Mouse (Mus musculus) testis, adult 2 months (tissue): ENCODE measurements around the gene Hspa4l. TPM values are rescaled to one million over a fixed set of nuclear protein-coding genes. Genes with fewer than 3 reads are reported as not detected.

Experiments used
- H3K27ac ChIP-seq: fragments of 200-500 bp; 2 replicates; pipeline ENCODE4 v1.5.1; 2012; ENCODE audit warnings: low read depth, low read length; ENCODE audit not compliant: control insufficient read depth, insufficient read depth
- H3K27me3 ChIP-seq: fragments of 200-500 bp; 2 replicates; pipeline ENCODE4 v1.6.1; 2012; ENCODE audit warnings: mild to moderate bottlenecking, low read length, moderate library complexity; ENCODE audit not compliant: control insufficient read depth, insufficient read depth
- H3K36me3 ChIP-seq: fragments of 200-500 bp; 2 replicates; pipeline ENCODE4 v1.6.1; 2012; ENCODE audit warnings: mild to moderate bottlenecking, low read length; ENCODE audit not compliant: control insufficient read depth, insufficient read depth
- H3K4me1 ChIP-seq: fragments of 200-500 bp; 2 replicates; pipeline ENCODE4 v1.6.1; 2012; ENCODE audit warnings: low read length; ENCODE audit not compliant: control insufficient read depth, insufficient read depth
- H3K4me3 ChIP-seq: fragments of 200-500 bp; 2 replicates; pipeline ENCODE4 v1.5.1; 2012; ENCODE audit warnings: low read depth, mild to moderate bottlenecking, low read length, moderate library complexity, mixed read lengths; ENCODE audit not compliant: control insufficient read depth
- CTCF ChIP-seq: fragments of 200-500 bp; IDR thresholded peaks from 2 replicates; pipeline ENCODE4 v1.5.1; 2012; ENCODE audit warnings: low read depth, mild to moderate bottlenecking, inconsistent platforms, low read length, moderate library complexity; ENCODE audit not compliant: control insufficient read depth, insufficient read depth, insufficient replicate concordance
- POLR2A ChIP-seq: fragments of 200-500 bp; IDR thresholded peaks from 2 replicates; pipeline ENCODE4 v1.6.1; 2012; ENCODE audit warnings: low read depth, mild to moderate bottlenecking, inconsistent platforms, low read length, moderate library complexity; ENCODE audit not compliant: control insufficient read depth
- polyA plus RNA-seq: library from polyadenylated mRNA; depleted of rRNA; stranded (reverse); fragments of >200 nt; gene quantifications from 2 replicates; pipeline ENCODE4 v1.2.3, GENCODE M21; 2012; rRNA removed

Hspa4l gene
- 216 and 222 TPM in 2 replicates for polyA plus RNA-seq

GRCm38 (mm10) chr3:40744024-40744835 lies at the start of gene Hspa4l:
Hspa4l (plus strand) TSS chr3:40744495.
- peak within 1 kb of the TSS; percentile 97 for H3K4me3 ChIP-seq
- H3K36me3 ChIP-seq: no peaks in the 10 kb centered on the region; the same call in 1 of the 2 replicates
- no peak for TF ChIP-seq CTCF
- TF ChIP-seq POLR2A: no peak
- peak within 1 kb of the TSS; percentile 99 for H3K27ac ChIP-seq
- H3K27me3 ChIP-seq: no peaks in the 10 kb centered on the region
- H3K4me1 ChIP-seq: peaks cover 6% of the 10 kb centered on the region

DNA sequence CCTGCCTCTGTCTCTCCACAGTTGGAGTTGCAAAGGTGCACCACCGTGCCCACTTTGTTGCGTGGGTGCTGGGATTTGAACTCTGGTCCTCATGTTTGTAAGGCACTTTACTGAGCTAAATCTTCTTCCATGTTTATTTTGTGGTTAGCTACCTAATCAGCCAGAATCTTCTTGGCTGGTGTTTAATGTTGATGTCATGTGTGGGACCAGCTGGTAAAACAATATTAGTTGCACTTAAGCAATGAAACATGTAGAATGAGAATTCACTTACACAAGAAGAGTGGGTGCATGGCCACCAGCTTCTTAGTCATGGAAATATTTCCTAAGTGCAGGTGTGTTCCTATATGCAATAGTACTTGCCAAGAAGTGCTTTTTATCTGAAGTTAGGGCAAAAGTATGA lies 49.1 kb upstream of the Hspa4l start:
- no peak for TF ChIP-seq POLR2A
- TF ChIP-seq CTCF: no peak
- Histone ChIP-seq H3K27ac (no peak overlapping the region), H3K36me3 (no peaks in the 10 kb centered on the region), H3K27me3 (no peaks in the 10 kb centered on the region), H3K4me1 (no peaks in the 10 kb centered on the region), H3K4me3 (no peak overlapping the region)

- Histone ChIP-seq H3K27ac (no peak overlapping the region), H3K4me1 (no peaks in the 10 kb centered on the region), H3K36me3 (no peaks in the 10 kb centered on the region), H3K4me3 (no peak overlapping the region), H3K27me3 (no peaks in the 10 kb centered on the region)
- TF ChIP-seq CTCF (no peak), POLR2A (no peak)
Measured at GRCm38 (mm10) chr3:40698834-40699233, 45.5 kb upstream of the Hspa4l start.

GRCm38 (mm10) chr3:40704816-40705430 lies 39.4 kb upstream of the Hspa4l start:
- Histone ChIP-seq H3K27ac (no peak overlapping the region), H3K27me3 (no peaks in the 10 kb centered on the region), H3K4me3 (no peak overlapping the region), H3K36me3 (no peaks in the 10 kb centered on the region), H3K4me1 (peaks cover 10% of the 10 kb centered on the region)
- TF ChIP-seq POLR2A (no peak), CTCF (no peak)

- Histone ChIP-seq H3K27me3 (no peaks in the 10 kb centered on the region), H3K4me3 (peak within 1 kb of the TSS; percentile 100), H3K27ac (peak within 1 kb of the TSS; percentile 98), H3K36me3 (no peaks in the 10 kb centered on the region), H3K4me1 (peaks cover 10% of the 10 kb centered on the region)
- TF ChIP-seq CTCF (no peak), POLR2A (peak; percentile 97)
Measured at GRCm38 (mm10) chr3:40708655-40709054, 35.6 kb upstream of the Hspa4l start, which contains the start of gene Slc25a31. Slc25a31 (plus strand) TSS chr3:40708855.

DNA sequence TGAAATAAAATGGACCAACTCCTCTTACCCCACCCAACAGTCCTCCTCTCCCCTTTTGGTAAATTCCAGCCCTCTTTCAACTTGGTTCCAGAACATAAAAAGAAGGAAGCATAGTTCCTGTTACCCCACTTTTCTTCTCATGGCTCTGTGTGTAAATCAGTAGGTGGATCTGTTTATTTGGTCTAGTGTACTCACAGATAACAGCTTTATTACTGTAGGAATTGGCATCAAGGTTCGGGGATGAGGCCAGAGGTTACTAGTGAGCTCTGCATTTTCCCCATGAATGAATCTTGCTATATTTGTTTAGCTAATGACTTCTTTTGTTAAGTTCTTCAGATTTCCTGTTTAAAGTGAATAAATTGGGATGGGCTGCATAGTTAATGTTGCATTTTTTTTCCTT lies 28.2 kb upstream of the Hspa4l start:
- TF ChIP-seq POLR2A: no peak
- TF ChIP-seq CTCF: no peak
- Histone ChIP-seq H3K27ac (no peak overlapping the region), H3K27me3 (no peaks in the 10 kb centered on the region)

DNA sequence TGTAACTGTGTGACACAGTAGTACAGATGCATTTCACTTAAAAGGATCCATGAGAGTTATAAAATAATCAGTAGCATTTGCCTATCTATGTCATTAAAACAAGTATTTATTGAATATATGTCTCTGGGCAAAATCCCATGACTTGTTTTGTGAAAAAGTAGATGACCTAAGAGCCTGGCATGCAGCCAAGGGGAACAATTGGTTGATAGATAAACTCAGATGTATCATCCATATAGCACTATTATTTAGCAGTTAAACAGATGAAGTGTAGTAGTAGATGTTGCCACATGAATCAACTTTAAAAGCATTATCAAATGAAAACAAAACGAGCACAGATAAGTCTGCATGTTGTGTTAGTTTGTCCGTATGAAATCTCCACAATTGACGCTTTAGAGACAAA lies 25.3 kb upstream of the Hspa4l start:
- Histone ChIP-seq H3K4me1 (no peaks in the 10 kb centered on the region), H3K27me3 (no peaks in the 10 kb centered on the region), H3K4me3 (no peak overlapping the region), H3K36me3 (no peaks in the 10 kb centered on the region), H3K27ac (no peak overlapping the region)
- no peak for TF ChIP-seq CTCF
- TF ChIP-seq POLR2A: no peak

More for the DNA sequence above, 28.2 kb upstream of the Hspa4l start:
- Histone ChIP-seq H3K4me1 (no peaks in the 10 kb centered on the region), H3K4me3 (no peak overlapping the region), H3K36me3 (no peaks in the 10 kb centered on the region)
